Mouse (Mus musculus): ENCODE data around the gene Ldb2. TPM values are rescaled to one million over a fixed set of nuclear protein-coding genes. Genes with fewer than 3 reads are reported as not detected.

Gene Ldb2
- polyA plus RNA-seq, 1 experiment from 2014 or later, result 8.8 TPM

DNA sequence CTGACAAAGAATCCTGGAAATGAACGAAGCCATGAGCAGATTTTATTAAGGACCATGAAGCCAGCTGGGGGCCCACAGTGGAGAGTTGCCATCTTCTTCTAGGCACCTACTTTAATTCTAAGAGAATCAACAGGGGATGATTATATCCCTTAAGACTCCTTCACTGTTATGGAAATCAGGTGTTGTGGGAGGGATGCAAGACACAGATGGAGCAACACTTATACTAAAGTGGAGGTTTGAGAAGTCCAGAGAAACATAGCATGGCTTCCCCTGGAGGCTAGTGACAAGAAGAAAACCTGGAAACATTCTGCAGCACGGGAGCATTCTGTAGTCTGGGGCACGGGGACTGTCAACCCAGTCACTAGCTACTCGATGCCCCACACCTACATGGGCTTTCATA lies 85.0 kb downstream of the Ldb2 start:
- ATAC-seq (ENCODE audit: insufficient number of reproducible peaks, low FRiP score), result no peak
- no peaks in the 10 kb centered on the region for H3K27me3 ChIP-seq (replicated peaks)
- H3K4me2 ChIP-seq, result no peak overlapping the region
- no peaks in the 10 kb centered on the region for H3K36me3 ChIP-seq
- WGBS, result 59% methylated on average over 4 of the region's 4 CpGs
- H3K27ac ChIP-seq (ENCODE audit: poor library complexity, severe bottlenecking), result no peak overlapping the region
- H3K4me3 ChIP-seq, result no peak overlapping the region
- H3K9me3 ChIP-seq (replicated peaks), result no peaks in the 10 kb centered on the region
- H3K4me1 ChIP-seq (replicated peaks), result no peaks in the 10 kb centered on the region
- H3K9ac ChIP-seq, result no peak overlapping the region

- no peak overlapping the region for H3K9ac ChIP-seq
- no peaks in the 10 kb centered on the region for H3K9me3 ChIP-seq (replicated peaks)
- H3K27ac ChIP-seq (ENCODE audit: poor library complexity, severe bottlenecking), result no peak overlapping the region
- H3K4me2 ChIP-seq, result no peak overlapping the region
- no peaks in the 10 kb centered on the region for H3K27me3 ChIP-seq (replicated peaks)
- 69% methylated on average over 5 of the region's 5 CpGs for WGBS
- H3K36me3 ChIP-seq, result no peaks in the 10 kb centered on the region
- H3K4me1 ChIP-seq (replicated peaks), result 0 out of 2 replicates have a peak, but pooled peaks cover 4% of the 10 kb centered on the region
- H3K4me3 ChIP-seq, result no peak overlapping the region
- ATAC-seq (ENCODE audit: insufficient number of reproducible peaks, low FRiP score), result no peak
These were observed 86.2 kb downstream of the Ldb2 start for GRCm38 (mm10) chr5:44713181-44713789.

GRCm38 (mm10) chr5:44711211-44711610 lies 88.3 kb downstream of the Ldb2 start:
- WGBS, result 42% methylated on average over 5 of the region's 5 CpGs
- no peak for ATAC-seq (ENCODE audit: insufficient number of reproducible peaks, low FRiP score)
- H3K36me3 ChIP-seq, result no peaks in the 10 kb centered on the region

DNA sequence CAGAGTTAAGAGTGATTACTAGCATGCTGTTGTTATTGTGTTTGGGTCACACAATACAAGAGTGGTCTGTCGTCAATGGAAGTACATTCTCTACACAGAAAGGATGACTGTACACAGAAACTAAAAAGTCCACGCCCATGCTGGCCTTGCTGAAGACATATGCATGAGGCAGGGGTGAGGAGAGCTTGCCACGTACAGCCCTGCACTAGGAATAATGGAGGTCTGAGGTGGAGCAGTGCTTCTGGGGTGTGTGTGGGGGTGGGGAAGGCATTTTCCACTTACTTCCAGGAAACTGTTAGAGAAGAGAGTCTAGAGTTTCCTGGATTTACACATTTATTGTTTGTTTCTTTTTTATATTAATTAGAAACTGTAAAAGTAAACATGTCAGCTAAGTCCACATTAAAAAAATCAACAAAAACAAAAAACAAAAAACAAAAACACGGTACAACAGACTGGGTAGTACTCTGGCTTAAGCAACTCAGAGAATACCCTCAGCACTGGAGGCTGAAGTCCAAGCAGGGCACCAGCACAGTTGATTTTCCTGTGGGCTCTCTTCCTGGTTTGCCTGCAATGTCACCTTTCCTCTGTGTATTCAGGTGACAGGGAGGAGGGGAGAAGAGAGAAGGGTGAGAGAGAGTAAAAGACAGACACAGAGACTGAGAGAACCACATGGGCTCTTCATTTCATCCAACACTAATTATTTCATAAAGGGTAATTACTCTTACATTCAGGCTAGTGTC lies 89.2 kb downstream of the Ldb2 start:
- no peaks in the 10 kb centered on the region for H3K27me3 ChIP-seq (replicated peaks)
- H3K9me3 ChIP-seq (replicated peaks), result no peaks in the 10 kb centered on the region
- H3K9ac ChIP-seq, result no peak overlapping the region
- H3K27ac ChIP-seq (ENCODE audit: poor library complexity, severe bottlenecking), result no peak overlapping the region
- no peak overlapping the region for H3K4me3 ChIP-seq
- 0 out of 2 replicates have a peak, but pooled peaks cover 4% of the 10 kb centered on the region for H3K4me1 ChIP-seq (replicated peaks)
- no peaks in the 10 kb centered on the region for H3K36me3 ChIP-seq
- ATAC-seq (ENCODE audit: insufficient number of reproducible peaks, low FRiP score), result no peak
- H3K4me2 ChIP-seq, result no peak overlapping the region
- WGBS, result 56% methylated on average over 4 of the region's 4 CpGs

More at GRCm38 (mm10) chr5:44711211-44711610, 88.3 kb downstream of the Ldb2 start:
- H3K27ac ChIP-seq (ENCODE audit: poor library complexity, severe bottlenecking), result no peak overlapping the region
- 0 out of 2 replicates have a peak, but pooled peaks cover 4% of the 10 kb centered on the region for H3K4me1 ChIP-seq (replicated peaks)
- H3K4me2 ChIP-seq, result no peak overlapping the region
- H3K9ac ChIP-seq, result no peak overlapping the region
- no peaks in the 10 kb centered on the region for H3K27me3 ChIP-seq (replicated peaks)
- H3K4me3 ChIP-seq, result no peak overlapping the region
- no peaks in the 10 kb centered on the region for H3K9me3 ChIP-seq (replicated peaks)

- H3K27ac ChIP-seq (ENCODE audit: poor library complexity, severe bottlenecking), result no peak overlapping the region
- no peak overlapping the region for H3K4me3 ChIP-seq
- H3K36me3 ChIP-seq, result no peaks in the 10 kb centered on the region
- 0 out of 2 replicates have a peak, but pooled peaks cover 4% of the 10 kb centered on the region for H3K4me1 ChIP-seq (replicated peaks)
- no peaks in the 10 kb centered on the region for H3K27me3 ChIP-seq (replicated peaks)
- ATAC-seq (ENCODE audit: insufficient number of reproducible peaks, low FRiP score), result no peak
- no peak overlapping the region for H3K9ac ChIP-seq
- no peaks in the 10 kb centered on the region for H3K9me3 ChIP-seq (replicated peaks)
- WGBS, result 65% methylated on average over 2 of the region's 2 CpGs
- no peak overlapping the region for H3K4me2 ChIP-seq
These were observed 90.2 kb downstream of the Ldb2 start for GRCm38 (mm10) chr5:44709276-44709675.

DNA sequence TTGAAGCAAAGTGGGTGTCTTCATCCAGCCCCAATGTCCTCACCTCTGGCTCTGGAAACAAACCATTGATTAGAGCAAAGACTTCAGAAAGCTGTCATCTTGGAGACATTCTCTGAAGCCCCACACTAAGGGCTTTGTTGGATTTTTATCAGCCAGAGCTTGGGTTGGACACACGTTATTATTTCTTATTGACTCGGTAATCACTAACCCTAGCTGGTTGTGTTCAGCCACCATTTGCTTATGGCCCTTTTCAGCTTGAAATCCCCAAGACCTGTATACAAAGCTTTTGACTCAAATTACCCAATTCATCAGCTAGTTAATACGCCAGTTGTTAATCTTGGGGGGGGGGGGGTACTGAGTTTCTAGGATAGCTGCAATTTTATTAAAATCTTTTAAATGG lies 91.5 kb downstream of the Ldb2 start:
- no peaks in the 10 kb centered on the region for H3K36me3 ChIP-seq
- H3K4me2 ChIP-seq, result no peak overlapping the region
- no peaks in the 10 kb centered on the region for H3K27me3 ChIP-seq (replicated peaks)
- H3K4me3 ChIP-seq, result no peak overlapping the region
- no peak overlapping the region for H3K9ac ChIP-seq
- H3K27ac ChIP-seq (ENCODE audit: poor library complexity, severe bottlenecking), result peak overlapping the region; percentile 48; the same call in 1 of the 2 replicates
- 72% methylated on average over 3 of the region's 3 CpGs for WGBS
- H3K9me3 ChIP-seq (replicated peaks), result no peaks in the 10 kb centered on the region
- no peak for ATAC-seq (ENCODE audit: insufficient number of reproducible peaks, low FRiP score)
- H3K4me1 ChIP-seq (replicated peaks), result 0 out of 2 replicates have a peak, but pooled peaks cover 4% of the 10 kb centered on the region

- 39% methylated on average over 6 of the region's 6 CpGs for WGBS
- 0 out of 2 replicates have a peak, but pooled peaks cover 4% of the 10 kb centered on the region for H3K4me1 ChIP-seq (replicated peaks)
- H3K9me3 ChIP-seq (replicated peaks), result no peaks in the 10 kb centered on the region
- ATAC-seq (ENCODE audit: insufficient number of reproducible peaks, low FRiP score), result peak; percentile 73
- H3K36me3 ChIP-seq, result no peaks in the 10 kb centered on the region
- no peak overlapping the region for H3K4me3 ChIP-seq
- peak overlapping the region; percentile 54 for H3K27ac ChIP-seq (ENCODE audit: poor library complexity, severe bottlenecking)
- H3K4me2 ChIP-seq, result no peak overlapping the region
- no peaks in the 10 kb centered on the region for H3K27me3 ChIP-seq (replicated peaks)
- H3K9ac ChIP-seq, result no peak overlapping the region
These were observed 92.3 kb downstream of the Ldb2 start for GRCm38 (mm10) chr5:44706997-44707698.

DNA sequence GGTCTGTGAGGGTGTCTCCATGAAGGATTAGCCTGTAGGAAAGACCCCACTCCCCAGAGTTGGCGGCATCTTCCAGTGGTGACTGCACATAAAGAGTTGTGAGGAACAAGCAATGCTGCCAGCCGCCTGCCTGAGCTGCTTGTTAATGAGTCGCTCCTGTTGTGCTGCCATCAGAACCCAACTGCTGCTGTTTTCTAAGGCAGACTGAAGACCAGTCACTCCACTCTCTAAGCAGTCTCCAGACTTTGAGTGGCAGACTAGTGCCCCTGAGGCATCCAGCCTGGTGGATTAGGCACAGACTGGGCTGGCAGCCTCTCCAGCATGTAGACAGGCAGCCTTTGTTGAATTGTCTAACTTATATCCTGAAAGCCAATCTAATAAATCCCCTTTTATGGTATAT lies 101.5 kb downstream of the Ldb2 start:
- Histone ChIP-seq H3K27ac (ENCODE audit: poor library complexity, severe bottlenecking) (no peak overlapping the region), H3K36me3 (no peaks in the 10 kb centered on the region), H3K27me3 (replicated peaks) (no peaks in the 10 kb centered on the region), H3K9me3 (replicated peaks) (no peaks in the 10 kb centered on the region), H3K4me2 (no peak overlapping the region), H3K4me1 (replicated peaks) (no peaks in the 10 kb centered on the region), H3K4me3 (no peak overlapping the region), H3K9ac (no peak overlapping the region)
- 65% methylated on average over 3 of the region's 3 CpGs for WGBS
- ATAC-seq (ENCODE audit: insufficient number of reproducible peaks, low FRiP score), result no peak

GRCm38 (mm10) chr5:44696548-44696947 lies 102.9 kb downstream of the Ldb2 start:
- WGBS, result 72% methylated on average over 7 of the region's 7 CpGs
- H3K27me3 ChIP-seq (replicated peaks), result no peaks in the 10 kb centered on the region
- no peaks in the 10 kb centered on the region for H3K9me3 ChIP-seq (replicated peaks)
- no peaks in the 10 kb centered on the region for H3K4me1 ChIP-seq (replicated peaks)
- no peak overlapping the region for H3K4me2 ChIP-seq
- no peak overlapping the region for H3K9ac ChIP-seq
- no peak overlapping the region for H3K27ac ChIP-seq (ENCODE audit: poor library complexity, severe bottlenecking)
- no peak overlapping the region for H3K4me3 ChIP-seq
- H3K36me3 ChIP-seq, result no peaks in the 10 kb centered on the region
- no peak for ATAC-seq (ENCODE audit: insufficient number of reproducible peaks, low FRiP score)

DNA sequence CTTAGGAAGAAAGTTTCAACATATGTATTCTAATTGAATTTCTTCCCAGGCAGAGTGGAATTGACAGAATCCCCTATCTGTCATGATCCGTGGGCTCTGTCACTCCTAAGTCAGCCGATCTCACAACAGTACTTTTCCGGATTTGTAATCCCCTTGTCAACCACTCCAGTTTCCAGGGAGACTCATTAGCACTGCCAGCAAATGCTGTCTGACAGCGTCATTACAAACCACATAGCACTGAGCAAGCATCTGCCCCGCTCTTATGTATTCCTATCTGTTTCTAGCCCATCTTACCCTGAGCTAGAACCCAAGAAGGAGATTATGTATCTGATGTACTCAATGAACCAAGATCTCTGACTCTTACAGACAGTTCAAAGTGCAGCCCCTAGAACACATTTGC lies 105.8 kb downstream of the Ldb2 start:
- ATAC-seq (ENCODE audit: insufficient number of reproducible peaks, low FRiP score), result no peak
- Histone ChIP-seq H3K36me3 (no peaks in the 10 kb centered on the region), H3K4me2 (no peak overlapping the region), H3K9me3 (replicated peaks) (no peaks in the 10 kb centered on the region), H3K27ac (ENCODE audit: poor library complexity, severe bottlenecking) (no peak overlapping the region), H3K9ac (no peak overlapping the region), H3K4me1 (replicated peaks) (0 out of 2 replicates have a peak, but pooled peaks cover 6% of the 10 kb centered on the region), H3K4me3 (no peak overlapping the region), H3K27me3 (replicated peaks) (no peaks in the 10 kb centered on the region)
- WGBS, result 44% methylated on average over 5 of the region's 5 CpGs

- Histone ChIP-seq H3K4me3 (no peak overlapping the region), H3K9ac (no peak overlapping the region), H3K27me3 (replicated peaks) (no peaks in the 10 kb centered on the region), H3K4me1 (replicated peaks) (0 out of 2 replicates have a peak, but pooled peaks cover 6% of the 10 kb centered on the region), H3K9me3 (replicated peaks) (no peaks in the 10 kb centered on the region), H3K36me3 (no peaks in the 10 kb centered on the region), H3K4me2 (no peak overlapping the region), H3K27ac (ENCODE audit: poor library complexity, severe bottlenecking) (no peak overlapping the region)
- WGBS, result 80% methylated on average over 6 of the region's 6 CpGs
- ATAC-seq (ENCODE audit: insufficient number of reproducible peaks, low FRiP score), result no peak
These were observed 113.1 kb downstream of the Ldb2 start for GRCm38 (mm10) chr5:44686344-44686743.

Data from heart, embryonic 12.5 days (tissue).